In genomic region chr2:152669256-152669638, GRCm38 (mm10) we compare ENCODE assay signal across 8 mouse cellular contexts. TPM values are rescaled to one million over a fixed set of nuclear protein-coding genes. Genes with fewer than 3 reads are reported as not detected.
DNase-seq lines count a peak whose midpoint lies in the region; ATAC-seq and TF ChIP-seq lines count a peak whose summit lies in the region.

Gene H13 (plus strand): TSS chr2:152669461.

- DNase-seq in 416B (ENCODE audit: low read depth) (peak; percentile 93), liver (peak; percentile 88)
- DNase-seq in heart, embryonic 10.5 days (ENCODE audit: low spot score), result peak; percentile 95
- peak; percentile 87 to 96 for DNase-seq in spleen, postnatal 4 days (ENCODE audit: low spot score in 2 of 2)

- H3K36me3 ChIP-seq in embryonic facial prominence, embryonic 15.5 days, result peaks cover 7% of the 10 kb centered on the region; the same call in 1 of the 2 replicates
- peaks cover 16% of the 10 kb centered on the region for H3K36me3 ChIP-seq in heart, embryonic 10.5 days
- peaks cover 21% of the 10 kb centered on the region for H3K36me3 ChIP-seq in kidney, embryonic 15.5 days

- TF ChIP-seq CTCF in bone marrow, adult 2 months (IDR thresholded peaks at IDR 0.05; ENCODE audit: control insufficient read depth, insufficient read depth, low read length), result peak; percentile 99

- peak; percentile 92 for TF ChIP-seq POLR2A in bone marrow, adult 2 months (IDR thresholded peaks at IDR 0.05; ENCODE audit: borderline replicate concordance, control insufficient read depth, low read depth, low read length)

- peak within 1 kb of the TSS; percentile 96 for H3K9ac ChIP-seq in embryonic facial prominence, embryonic 15.5 days
- H3K9ac ChIP-seq in kidney, embryonic 15.5 days, result peak within 1 kb of the TSS; percentile 97

- no peaks in the 10 kb centered on the region for H3K27me3 ChIP-seq in embryonic facial prominence, embryonic 15.5 days
- H3K27me3 ChIP-seq in heart, embryonic 10.5 days (ENCODE audit: insufficient read depth, poor library complexity, severe bottlenecking), result no peaks in the 10 kb centered on the region; the same call in 1 of the 2 replicates
- no peaks in the 10 kb centered on the region for H3K27me3 ChIP-seq in kidney, embryonic 15.5 days

- ATAC-seq in embryonic facial prominence, embryonic 15.5 days (ENCODE audit: insufficient number of reproducible peaks, low FRiP score, low TSS enrichment, low read depth), result peak; percentile 71
- peak; percentile 73 for ATAC-seq in kidney, embryonic 15.5 days (replicated peaks; ENCODE audit: low FRiP score)
- peak; percentile 91 for ATAC-seq in monocyte, adult 5-6 weeks (replicated peaks; ENCODE audit: insufficient number of reproducible peaks, low FRiP score, low TSS enrichment, poor library complexity, severe bottlenecking)

- H3K9me3 ChIP-seq in embryonic facial prominence, embryonic 15.5 days (replicated peaks), result no peaks in the 10 kb centered on the region
- no peaks in the 10 kb centered on the region for H3K9me3 ChIP-seq in heart, embryonic 10.5 days
- no peaks in the 10 kb centered on the region for H3K9me3 ChIP-seq in kidney, embryonic 15.5 days (replicated peaks)

- WGBS in bone marrow, adult 2 months, result under 1% methylated on average over 35 of the region's 35 CpGs
- WGBS in embryonic facial prominence, embryonic 15.5 days, result 0% methylated on average over 35 of the region's 35 CpGs
- under 1% methylated on average over 35 of the region's 35 CpGs for WGBS in heart, embryonic 10.5 days
- WGBS in kidney, embryonic 15.5 days, result under 1% methylated on average over 35 of the region's 35 CpGs

- peak within 1 kb of the TSS; percentile 96 for H3K27ac ChIP-seq in bone marrow, adult 2 months (ENCODE audit: control insufficient read depth, insufficient read depth, low read depth, low read length, poor library complexity)
- peak within 1 kb of the TSS; percentile 98 for H3K27ac ChIP-seq in embryonic facial prominence, embryonic 15.5 days (replicated peaks)
- peak within 1 kb of the TSS; percentile 96 for H3K27ac ChIP-seq in heart, embryonic 10.5 days
- peak within 1 kb of the TSS; percentile 97 for H3K27ac ChIP-seq in kidney, embryonic 15.5 days

- peaks cover 7% of the 10 kb centered on the region for H3K4me1 ChIP-seq in bone marrow, adult 2 months (ENCODE audit: control insufficient read depth, insufficient read depth, low read length)
- peaks cover 36% of the 10 kb centered on the region for H3K4me1 ChIP-seq in embryonic facial prominence, embryonic 15.5 days
- peaks cover 38% of the 10 kb centered on the region for H3K4me1 ChIP-seq in heart, embryonic 10.5 days
- peaks cover 41% of the 10 kb centered on the region for H3K4me1 ChIP-seq in kidney, embryonic 15.5 days

- H3K4me3 ChIP-seq in bone marrow, adult 2 months (replicated peaks; ENCODE audit: control insufficient read depth, low read depth, low read length), result peak within 1 kb of the TSS; percentile 97
- H3K4me3 ChIP-seq in embryonic facial prominence, embryonic 15.5 days (replicated peaks), result peak within 1 kb of the TSS; percentile 97
- peak within 1 kb of the TSS; percentile 99 for H3K4me3 ChIP-seq in heart, embryonic 10.5 days
- peak within 1 kb of the TSS; percentile 95 for H3K4me3 ChIP-seq in kidney, embryonic 15.5 days (replicated peaks)

- H3K4me2 ChIP-seq in embryonic facial prominence, embryonic 15.5 days (replicated peaks), result peak within 1 kb of the TSS; percentile 58
- H3K4me2 ChIP-seq in kidney, embryonic 15.5 days, result peak within 1 kb of the TSS; percentile 78

RNA-seq across cellular contexts. Expression of gene H13, which starts in this region (rescaled TPM):
- polyA plus RNA-seq in bone marrow, adult 2 months (2011; ENCODE audit: insufficient read depth, insufficient read length, low replicate concordance, missing spikeins), result 37.9 and 71.3 TPM in 2 replicates
- polyA plus RNA-seq in embryonic facial prominence, embryonic 15.5 days (2015; fragmentation: Nextera tagmentation; extraction: Ambion mirVana), result 130 and 137 TPM in 2 replicates
- 84.1 and 103 TPM in 2 replicates for polyA plus RNA-seq in heart, embryonic 10.5 days (2016; fragmentation: Nextera tagmentation; extraction: Ambion mirVana)
- polyA plus RNA-seq in kidney, embryonic 15.5 days (2015; fragmentation: Nextera tagmentation; extraction: Ambion mirVana), result 141 and 147 TPM in 2 replicates
- 74.4 to 107 TPM (median 101 TPM) in 3 replicates for total RNA-seq in monocyte, adult 5-6 weeks (2017)

Comparison
In these comparisons a context has a peak if more than half of its experiments do, and no peak if none do; other contexts are left out.
1. Peak in every context shown above with its lines: DNase-seq, ATAC-seq, H3K4me3 ChIP-seq and H3K27ac ChIP-seq.